Mouse (Mus musculus) adrenal gland, postnatal 25 days (tissue): Measurements from ENCODE around the gene Dclk1. TPM values are rescaled to one million over a fixed set of nuclear protein-coding genes. Genes with fewer than 3 reads are reported as not detected.

Experiments
- DNase-seq: peaks from one replicate; pipeline ENCODE4 v3.0.0; 2021; ENCODE audit warnings: mixed read lengths
- total RNA-seq: library from RNA; stranded (reverse); gene quantifications from 2 replicates; pipeline ENCODE4 v1.2.3, GENCODE M21; 2021

Gene Dclk1
- total RNA-seq, 1 experiment from 2014 or later = 2.3 TPM

DNA sequence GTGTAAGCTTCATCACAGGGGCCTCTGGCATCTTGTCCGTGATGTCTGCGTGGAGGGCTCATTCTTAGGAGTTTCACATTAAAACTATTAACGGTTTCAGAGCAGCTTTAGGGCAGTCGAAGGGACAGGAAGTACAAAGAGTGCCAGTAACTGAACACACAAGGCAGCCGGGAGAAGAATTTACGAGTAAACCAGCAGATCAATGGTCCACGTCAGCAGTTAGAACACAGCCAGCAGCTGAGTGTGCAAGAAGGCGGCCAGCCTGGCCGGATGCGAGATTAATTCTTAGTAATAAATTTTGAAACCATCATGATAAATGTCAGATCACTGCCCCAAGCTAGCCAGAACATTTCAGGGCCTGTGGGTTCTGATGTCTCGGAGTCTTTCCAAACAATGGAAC is 94.7 kb downstream of the Dclk1 start:
- DNase-seq = peak; percentile 15

DNA sequence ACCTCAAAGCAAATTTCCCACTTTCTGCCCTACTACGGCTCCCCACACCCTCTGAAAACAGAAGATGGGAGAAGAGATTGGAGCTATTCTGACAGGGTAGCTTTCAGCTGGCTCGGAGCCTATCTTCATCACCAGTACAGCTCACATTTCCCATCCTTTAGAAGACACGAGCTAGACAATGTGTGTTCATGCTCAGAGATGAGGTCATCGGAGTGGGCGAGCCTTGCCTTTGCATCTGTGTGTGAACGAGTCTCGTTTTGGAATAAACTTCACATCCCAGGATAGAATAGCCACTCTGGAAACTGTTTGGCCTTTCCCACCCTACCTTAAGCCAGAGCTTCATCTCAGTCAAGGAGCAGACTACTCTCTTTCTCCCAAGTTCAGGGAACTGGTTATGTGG is 95.5 kb downstream of the Dclk1 start:
- no peak for DNase-seq

DNA sequence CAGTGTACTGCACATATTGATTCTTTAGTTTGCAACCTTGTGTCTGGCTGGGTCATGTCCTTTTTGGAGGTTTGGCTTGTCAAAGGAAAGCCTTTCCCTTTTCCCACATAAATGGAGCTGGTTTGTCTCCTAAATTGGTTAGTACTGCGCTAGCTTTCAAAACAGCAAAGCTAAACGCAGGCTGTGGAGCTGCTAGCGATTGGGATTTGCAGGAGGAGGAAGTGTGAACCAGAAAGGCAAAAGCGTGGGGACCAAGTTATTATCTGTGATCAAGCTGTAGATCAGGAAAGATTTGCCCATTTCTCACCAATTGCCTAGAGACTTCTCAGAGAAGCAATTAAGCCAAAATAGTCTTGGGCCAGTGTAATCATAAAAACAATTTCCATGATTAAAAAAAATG is 100.3 kb downstream of the Dclk1 start:
- DNase-seq = no peak

DNA sequence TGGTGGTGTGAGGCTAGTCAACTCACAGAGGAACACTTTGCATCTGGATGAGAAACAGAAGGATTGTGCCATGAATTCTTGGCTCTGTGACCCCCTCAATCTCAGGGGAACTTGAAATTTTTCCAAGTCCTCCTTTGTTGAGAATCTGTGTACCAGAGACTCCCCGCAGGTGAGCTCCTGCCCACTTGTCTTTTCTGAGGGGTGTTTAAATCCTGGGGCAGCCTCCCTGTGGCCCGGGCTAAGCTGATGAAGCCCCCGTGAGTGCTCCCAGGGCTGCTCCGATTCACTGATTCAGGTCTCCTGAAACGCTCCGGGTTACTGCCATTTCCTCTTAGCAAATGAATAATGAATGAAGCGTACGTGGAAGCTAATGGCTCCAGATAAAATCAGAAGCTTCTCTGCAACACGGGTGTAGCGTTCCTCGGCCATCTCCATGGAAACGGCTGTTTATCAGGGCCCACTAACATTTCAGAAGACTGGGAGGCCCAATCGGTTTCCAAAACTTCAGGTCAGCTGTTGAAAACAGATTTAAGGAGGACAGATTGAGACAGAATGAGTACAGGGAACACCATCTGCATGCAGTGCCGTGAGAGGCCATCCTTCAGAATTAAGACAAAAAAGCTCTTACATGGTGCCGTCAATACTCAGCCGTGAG is 105.3 kb downstream of the Dclk1 start:
- DNase-seq = no peak

DNA sequence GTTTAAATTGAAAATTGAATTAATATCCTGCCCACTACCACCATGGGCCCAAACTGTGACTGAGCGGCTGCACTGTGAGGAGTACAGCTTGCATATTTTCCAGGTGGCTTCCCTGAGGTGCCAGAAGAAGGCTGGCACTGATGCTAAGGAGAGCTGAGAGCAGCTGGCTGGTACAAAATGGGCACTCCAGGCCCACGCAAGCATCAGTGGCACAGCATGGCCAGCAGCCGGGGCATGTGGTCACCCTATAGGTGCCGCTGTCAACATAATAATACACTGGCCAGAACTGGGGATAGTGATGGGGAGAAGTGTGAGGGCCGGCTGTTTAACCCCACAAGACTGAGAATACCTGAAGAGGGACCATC is 105.8 kb downstream of the Dclk1 start:
- no peak for DNase-seq

DNA sequence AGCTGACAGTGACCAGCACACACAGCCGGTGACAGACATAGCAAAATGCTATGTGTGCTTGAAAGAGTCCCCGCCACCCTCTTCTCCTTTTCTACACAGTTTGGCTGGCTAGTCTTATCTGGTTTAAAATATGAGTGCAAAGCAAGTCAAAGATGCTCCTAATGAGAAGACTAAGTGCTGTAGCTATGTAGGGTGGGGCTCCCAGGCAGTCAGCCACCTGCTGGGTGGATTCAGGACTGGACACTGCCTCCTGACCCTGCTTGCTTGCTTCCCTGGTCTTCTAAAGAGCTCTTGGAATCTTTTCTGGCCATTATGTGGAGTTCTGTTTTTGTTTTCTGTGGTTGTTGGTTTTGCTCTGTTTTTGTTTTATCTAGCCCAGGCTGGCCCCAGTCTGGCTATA is 108.0 kb downstream of the Dclk1 start:
- no peak for DNase-seq

DNA sequence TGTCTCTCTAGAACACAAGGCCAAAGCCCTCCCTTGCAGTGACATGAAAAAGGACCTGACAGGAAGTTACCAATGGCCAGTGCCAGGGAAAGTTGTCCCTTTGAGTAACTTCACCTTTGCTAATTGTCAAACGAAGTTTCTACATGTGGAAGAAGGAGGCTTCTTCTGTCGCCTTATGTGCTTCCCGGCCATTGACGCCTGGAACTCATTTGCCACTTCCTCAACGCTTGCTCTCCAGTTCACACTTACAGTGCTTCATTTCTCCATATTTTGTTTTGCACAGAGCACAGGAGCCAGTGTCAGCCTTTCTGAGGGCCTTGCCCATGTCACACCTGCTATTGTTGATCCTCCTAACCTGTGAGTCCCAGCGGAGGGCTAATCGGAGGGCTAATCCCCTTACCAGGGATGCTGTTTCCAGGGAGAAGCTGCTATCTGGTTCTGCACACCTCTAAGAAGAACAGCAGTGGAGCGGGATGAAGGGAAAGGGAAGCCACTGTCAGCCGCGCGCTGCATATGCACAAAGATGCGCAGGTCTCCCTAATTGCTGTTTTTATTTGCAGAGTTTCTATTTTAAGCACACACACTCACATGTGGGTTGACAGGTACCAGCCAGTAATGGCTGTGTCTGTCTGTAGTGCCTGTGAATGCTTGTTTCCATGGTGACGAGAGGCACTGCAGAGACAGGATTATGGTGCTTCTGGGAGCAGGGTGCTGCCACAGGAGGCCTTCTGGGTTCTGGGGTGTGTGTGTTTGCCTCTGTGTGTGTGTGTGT is 109.3 kb downstream of the Dclk1 start:
- no peak for DNase-seq

DNA sequence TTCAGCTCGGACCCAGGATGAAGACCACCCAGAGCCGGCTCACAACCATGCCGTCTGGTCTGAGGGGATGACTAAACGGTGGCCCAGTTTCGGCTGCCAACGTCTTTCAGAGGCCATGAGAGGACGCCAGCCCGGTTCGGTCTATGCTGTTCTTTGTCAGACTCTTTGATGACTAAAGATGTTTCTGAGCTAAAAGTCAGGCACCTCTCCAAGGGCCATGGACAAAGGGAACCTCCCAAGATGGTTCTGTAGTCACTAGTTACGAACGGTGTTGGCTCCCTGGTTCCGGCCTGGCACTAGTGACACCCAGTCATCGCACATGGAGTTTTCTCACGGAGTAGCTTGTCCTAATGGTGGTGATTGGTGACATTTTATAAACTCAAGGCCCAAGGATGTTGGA is 110.4 kb downstream of the Dclk1 start:
- DNase-seq = no peak

DNA sequence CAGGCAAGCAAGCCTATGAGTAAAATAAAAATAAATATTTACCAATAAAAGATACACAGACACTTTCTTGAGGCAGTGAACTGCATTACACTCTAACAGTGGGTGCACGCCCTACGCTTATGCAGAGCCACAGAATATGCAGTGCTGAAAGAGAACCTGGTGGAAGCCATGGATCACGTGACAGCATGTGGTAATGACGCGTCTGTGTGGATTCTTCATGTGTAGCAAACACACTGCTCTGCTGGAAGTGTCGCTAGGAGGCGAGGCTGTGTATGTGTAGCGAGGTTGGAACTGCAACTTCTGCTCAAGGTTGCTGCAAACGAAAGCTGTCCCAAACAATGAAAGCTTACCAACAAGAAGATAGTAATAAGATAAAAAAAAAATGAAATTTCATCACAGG is 111.0 kb downstream of the Dclk1 start:
- DNase-seq = no peak

DNA sequence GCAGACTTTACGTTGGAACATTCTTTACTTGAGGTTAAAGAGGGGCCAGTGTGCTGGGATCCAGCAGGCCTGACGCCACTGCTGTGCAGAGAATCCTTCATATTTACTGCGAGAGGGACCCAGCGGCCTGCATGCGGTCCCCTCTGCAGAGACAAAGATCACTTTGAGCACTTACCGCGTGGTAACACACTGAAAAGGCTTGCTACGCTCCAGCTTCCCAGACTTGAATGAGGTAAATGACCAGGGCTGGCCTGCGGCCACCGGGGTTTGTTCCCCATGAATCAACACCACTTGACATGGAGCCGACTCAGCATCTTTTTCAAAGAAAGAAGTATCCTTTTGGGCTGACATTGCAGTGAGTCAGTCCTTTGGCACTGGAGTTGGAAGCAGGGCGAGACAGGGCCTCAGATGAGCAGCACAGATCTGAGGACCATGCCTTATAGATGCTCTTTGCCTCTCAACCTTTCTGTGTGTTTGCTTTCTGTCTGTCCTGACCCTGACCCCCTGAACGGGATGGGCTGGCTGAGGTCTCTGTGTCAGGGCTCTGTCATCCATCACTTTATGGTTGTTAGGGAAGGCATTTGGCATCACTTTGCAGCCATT is 111.8 kb downstream of the Dclk1 start:
- DNase-seq = peak; percentile 74

DNA sequence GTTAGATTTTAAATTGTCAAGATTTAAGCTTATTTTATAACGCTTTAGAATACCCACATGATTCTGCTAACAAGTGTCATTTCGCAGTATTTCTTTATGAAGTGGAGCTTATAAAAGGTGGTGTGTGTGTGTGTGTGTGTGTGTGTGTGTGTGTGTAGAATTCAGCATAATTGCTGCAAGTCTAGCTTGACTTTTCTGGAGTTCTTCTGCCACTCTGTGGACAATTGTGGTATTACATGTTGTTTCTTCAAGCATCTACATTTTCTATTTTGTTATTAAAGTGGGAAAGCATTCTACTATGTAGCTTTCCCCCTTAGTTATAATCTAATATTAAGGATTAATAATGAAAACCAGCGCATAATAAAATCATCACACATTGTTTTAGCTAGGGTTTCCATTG is 112.6 kb downstream of the Dclk1 start:
- DNase-seq = no peak

DNA sequence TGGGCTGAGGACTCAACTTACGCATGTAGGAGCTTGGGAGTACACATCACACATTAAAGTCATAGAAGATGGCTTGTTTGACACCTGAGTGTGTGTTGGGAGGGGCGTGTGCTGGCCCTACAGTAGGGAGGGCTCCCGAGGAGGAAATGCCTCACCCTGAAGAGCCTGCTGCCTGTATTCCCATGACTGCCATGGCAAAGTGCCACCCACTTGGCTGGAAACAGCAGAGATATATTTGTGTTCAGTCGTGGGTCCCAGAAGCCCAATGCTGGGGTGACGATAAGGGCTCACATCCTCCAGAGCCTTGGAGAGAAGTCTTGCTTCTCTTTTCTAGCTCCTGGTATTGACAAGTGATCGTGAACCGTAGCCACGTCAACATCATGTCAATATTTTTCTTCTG is 116.3 kb downstream of the Dclk1 start:
- DNase-seq = no peak

DNA sequence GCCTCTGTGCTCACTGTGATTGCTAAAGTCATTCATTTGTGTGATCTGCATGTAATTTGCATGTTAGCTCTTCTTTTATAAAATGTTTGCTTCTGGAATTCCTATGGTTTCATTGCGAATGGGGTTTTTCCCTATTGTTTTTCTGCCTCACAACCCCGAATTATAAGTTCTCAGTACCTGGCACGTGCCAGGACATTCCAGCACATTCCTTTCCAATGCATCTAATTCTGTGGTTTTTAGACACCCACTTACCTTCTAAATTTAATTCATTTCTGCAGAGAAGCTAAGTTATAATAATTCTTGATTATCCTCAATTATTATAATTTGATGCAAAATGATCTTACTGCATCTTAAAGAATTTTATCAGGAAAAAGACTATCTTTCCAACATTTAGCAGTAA is 118.7 kb downstream of the Dclk1 start:
- DNase-seq = no peak

DNA sequence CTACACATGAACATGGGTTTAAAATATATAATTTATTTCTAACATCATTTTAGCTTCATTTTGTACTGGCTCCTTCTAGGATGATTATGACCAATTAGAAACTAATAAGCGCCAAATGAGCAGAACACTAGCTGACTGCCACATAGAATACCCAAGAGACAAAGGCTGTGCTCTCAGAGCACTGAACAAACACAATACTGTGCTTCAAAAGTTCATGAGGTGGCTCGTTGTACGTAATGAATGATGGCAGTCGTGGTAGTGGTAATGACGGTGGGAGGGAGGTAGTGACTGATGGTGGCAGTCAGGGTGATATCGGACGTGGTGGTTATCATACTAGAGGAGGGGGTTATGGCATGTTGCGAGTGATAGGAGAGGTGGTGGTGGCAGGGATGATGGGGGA is 125.0 kb downstream of the Dclk1 start:
- DNase-seq = no peak

DNA sequence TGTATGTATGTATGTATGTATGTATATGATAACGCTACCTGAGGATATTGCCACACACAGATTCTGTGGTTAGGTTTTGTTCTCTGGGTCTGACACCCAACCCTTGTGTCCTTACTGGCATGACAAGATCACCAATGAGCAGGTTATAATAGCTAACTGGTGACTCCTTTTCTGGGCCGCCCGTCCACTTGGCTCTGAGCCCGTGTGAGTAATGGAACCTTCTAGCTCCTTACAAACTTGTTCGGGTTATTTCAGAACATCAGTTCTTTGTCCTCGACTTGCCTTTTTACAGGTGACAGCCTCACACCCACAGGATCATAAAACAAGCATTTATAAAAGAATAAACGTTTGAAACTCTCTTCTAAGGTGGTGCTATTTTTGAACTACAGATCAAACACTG is 127.0 kb downstream of the Dclk1 start:
- peak; percentile 61 for DNase-seq

DNA sequence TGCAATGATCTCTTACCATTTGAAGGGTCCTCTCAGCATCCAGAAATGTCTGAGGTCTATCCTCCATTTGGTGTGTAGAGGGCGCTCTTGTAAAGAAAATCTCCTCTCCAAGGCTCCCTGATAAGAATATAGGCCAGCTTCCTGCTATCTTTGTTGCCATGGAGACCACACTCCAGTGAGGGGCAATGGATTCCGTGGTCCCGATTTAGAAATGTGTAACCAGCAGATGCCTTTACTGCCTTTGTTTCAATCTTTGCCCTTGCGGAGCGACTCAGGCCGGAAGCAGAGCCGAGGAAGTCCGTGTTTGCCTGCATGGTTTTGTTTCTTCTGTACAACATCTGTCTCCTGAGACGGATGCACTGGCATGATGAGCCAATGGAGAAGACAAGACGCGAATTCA is 131.5 kb downstream of the Dclk1 start:
- DNase-seq = no peak

DNA sequence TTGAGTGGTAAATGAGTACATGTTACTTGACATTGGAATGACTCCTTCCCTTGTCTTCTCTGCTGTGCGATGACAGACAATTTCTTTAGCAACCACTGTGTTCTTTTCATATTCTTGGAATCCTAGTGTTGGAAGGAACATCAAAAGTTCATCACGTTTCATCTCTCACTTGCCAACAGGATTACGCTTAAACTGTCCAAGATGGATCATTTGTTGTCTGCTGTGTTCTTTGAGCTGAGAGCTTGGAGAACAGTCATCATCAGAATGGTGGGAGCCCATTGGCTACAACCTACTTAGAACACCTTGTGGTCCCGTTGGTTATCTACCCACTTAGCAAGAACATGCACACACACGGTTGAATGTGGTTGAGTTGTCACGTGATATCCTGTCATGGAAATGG is 136.4 kb downstream of the Dclk1 start:
- DNase-seq = no peak

DNA sequence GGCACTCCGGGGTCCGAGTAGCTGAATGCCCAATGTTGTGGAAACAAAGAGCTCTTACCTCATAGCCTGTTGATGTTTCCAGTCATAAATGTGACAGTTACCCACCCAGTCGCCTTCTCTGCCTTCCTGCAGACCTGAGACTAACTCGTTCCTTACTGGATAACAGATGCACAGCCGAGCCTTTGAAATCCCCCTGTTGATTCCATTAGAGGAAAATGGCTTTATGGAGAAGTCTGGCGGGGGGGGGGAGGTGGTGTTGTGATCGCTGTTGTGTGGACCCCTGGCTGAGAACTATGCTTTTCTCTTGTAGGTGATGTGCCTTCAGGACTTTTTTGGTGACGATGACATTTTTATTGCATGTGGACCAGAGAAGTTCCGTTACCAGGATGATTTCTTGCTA is 138.3 kb downstream of the Dclk1 start:
- no peak for DNase-seq

DNA sequence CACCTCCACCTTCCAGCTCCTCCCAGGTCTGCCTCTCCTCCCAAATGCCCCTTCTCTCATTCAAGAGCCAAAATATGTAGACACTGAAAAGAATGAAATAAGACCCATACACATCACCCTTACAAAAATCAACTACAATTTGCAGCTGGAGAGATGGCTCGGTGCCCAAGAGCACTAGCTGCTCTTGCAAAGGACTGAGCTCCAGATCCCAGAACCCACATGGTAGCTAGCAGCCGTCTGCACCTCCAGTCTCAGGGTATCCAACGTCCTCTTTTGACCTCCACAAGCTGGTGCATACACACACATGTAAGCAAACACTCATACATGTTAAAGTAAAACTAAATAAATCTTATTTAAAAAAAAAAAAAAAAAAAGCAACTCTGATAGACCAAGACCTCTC is 150.4 kb downstream of the Dclk1 start:
- no peak for DNase-seq

DNA sequence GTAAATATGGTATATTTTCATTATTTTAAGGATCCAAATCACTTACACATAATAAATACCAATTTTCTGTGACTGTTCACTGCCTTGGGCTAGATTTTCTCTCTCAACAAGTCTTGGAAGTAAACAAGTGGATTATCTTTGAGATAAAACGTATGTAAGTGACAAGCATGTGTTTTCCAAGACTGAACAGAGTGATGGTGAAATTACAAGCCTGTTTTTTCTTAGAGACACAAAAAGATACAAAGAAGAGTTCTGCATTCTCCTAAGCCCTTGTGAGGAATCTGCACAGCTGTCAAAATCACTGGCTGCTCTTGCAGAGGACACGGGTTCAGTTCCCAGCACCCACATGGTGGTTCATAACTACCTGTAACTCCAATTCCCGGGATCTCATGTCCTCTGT is 151.4 kb downstream of the Dclk1 start:
- no peak for DNase-seq

DNA sequence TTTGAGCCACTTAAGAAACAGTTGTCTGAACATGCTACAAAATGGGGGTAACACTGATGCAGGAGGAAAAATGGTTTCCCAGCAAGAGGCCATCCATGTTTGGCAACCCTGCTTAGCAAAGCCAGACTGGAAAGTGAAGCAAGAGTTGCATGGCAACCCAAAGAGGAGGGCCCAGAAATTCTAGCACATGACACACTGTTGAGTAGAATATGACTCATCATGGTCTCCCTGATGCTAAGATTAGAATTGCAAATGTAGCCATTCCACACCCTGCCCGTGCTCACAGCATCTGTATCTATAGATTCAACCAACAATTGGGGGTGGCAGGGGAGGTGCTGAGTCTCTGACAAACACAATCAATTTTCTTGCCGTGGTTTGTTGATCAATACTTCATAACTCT is 154.6 kb downstream of the Dclk1 start:
- no peak for DNase-seq

DNA sequence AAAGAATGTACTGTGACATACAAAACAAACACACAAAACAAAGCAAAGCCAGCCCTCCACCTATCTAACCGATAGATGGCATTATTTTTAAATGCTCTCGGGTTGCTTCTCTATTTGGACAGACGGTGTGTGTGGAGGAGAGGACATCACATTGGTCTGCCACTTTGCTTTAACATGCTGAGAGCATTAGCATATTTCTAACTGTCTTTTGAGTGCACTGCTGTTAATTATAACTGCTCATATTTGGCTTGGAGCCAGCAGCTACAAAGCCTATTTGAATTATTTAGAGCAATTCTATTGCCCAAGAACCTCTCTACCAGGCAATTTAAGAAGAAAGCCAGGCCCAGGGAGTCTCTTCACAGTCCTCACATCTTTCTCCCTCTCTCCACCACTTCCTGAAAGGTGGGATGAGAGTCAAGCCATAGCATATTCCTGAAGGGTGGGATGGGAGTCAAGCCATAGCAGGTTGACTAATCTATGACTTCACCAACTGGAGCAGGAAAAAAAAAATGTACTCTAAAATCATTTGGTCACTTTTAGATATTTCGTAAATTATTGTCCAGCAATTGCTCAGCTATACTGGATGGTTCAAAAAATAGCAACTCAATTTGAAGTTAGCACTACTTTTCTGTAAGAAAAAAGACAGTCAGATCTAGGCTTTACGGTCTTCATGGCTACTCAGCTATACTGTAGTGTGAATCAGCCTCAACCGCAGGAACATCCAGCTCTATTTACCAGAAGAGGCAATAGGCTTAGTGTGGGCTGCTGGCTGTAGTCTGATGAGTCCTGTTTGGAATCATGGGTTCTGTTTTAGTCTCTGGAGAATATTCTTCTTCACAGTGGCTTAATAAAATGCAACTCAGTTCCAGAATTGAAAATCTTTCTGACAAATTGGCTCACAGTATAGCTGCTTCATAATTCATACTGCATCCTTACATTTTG is 155.9 kb downstream of the Dclk1 start:
- no peak for DNase-seq

DNA sequence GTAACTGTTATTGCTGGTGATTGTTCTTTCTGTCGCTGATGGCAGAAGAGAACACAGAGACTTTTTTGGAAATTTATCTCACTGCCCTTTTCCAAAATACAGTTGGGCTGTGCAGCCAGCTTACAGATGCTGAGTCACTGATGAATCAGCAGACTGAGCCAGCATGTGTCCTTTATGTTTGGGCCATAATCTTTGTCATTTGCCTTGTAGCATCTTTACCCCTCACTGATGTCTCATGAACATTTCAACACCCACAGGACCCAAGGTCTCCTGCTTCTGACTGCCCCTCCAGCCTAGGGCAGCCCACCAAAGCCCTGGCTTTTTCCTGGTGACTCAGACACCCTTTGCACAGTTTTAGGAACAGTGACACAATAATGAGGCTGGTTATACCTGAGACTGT is 159.1 kb downstream of the Dclk1 start:
- DNase-seq = peak; percentile 23
